Mouse (Mus musculus): ENCODE measurements at regions not wholly inside any gene's neighbourhood (a gene's known extent, or its start where the extent isn't known, plus 50 kb on each side); places are given as distances from the start of the nearest gene placed in this dataset.

GRCm38 (mm10) chr13:46069571-46069970 is 104.8 kb upstream of the Atxn1 start:
- Histone ChIP-seq H3K9me3 (ENCODE audit: low read length) (no peaks in the 10 kb centered on the region), H3K27me3 (ENCODE audit: insufficient read depth, low read length) (no peaks in the 10 kb centered on the region), H3K27ac (no peak overlapping the region), H3K9ac (replicated peaks; ENCODE audit: low read length) (no peak overlapping the region), H3K36me3 (ENCODE audit: insufficient read depth, low read length) (no peaks in the 10 kb centered on the region), H3K4me1 (ENCODE audit: insufficient read depth, low read length) (no peaks in the 10 kb centered on the region), H3K4me2 (ENCODE audit: low read depth, low read length) (no peak overlapping the region), H3K4me3 (ENCODE audit: low read length) (no peak overlapping the region)
- no peak for DNase-seq (ENCODE audit: low spot score)
- 60% methylated on average over 3 of the region's 3 CpGs for WGBS
- TF ChIP-seq CTCF (IDR thresholded peaks at IDR 0.05; ENCODE audit: low read depth), result no peak
- ATAC-seq, result no peak

DNA sequence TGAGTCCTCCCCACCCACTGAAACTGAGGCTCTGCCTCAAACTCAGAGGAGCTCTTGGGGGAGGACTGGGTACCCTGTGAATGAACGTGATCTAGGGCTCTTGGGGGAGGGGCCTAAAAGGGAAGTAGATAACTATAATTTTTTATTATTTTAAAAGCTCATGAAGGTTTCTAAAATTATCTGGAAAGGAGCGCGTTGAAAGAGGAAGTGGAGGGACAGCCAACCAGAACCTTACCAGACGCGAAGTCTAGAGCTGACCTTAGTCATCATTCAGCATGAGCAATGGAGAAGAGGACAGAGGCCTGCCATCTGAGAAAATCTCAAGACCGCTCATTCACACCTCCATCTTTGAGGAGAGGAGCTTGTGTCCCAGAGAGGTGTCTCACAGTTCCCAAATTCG is 98.0 kb upstream of the Atxn1 start:
- no peak overlapping the region for H3K4me3 ChIP-seq (ENCODE audit: low read length)
- no peaks in the 10 kb centered on the region for H3K27me3 ChIP-seq (ENCODE audit: insufficient read depth, low read length)
- no peak for TF ChIP-seq CTCF (IDR thresholded peaks at IDR 0.05; ENCODE audit: low read depth)
- no peak for ATAC-seq
- no peak overlapping the region for H3K27ac ChIP-seq
- H3K4me1 ChIP-seq (ENCODE audit: insufficient read depth, low read length), result no peaks in the 10 kb centered on the region
- no peak overlapping the region for H3K9ac ChIP-seq (replicated peaks; ENCODE audit: low read length)
- 97% methylated on average over 7 of the region's 7 CpGs for whole genome bisulfite sequencing
- H3K36me3 ChIP-seq (ENCODE audit: insufficient read depth, low read length), result no peaks in the 10 kb centered on the region
- no peak overlapping the region for H3K4me2 ChIP-seq (ENCODE audit: low read depth, low read length)
- DNase-seq (ENCODE audit: low spot score), result no peak
- H3K9me3 ChIP-seq (ENCODE audit: low read length), result no peaks in the 10 kb centered on the region

- TF ChIP-seq CTCF (IDR thresholded peaks at IDR 0.05; ENCODE audit: low read depth), result no peak
- Histone ChIP-seq H3K4me3 (ENCODE audit: low read length) (no peak overlapping the region), H3K36me3 (ENCODE audit: insufficient read depth, low read length) (no peaks in the 10 kb centered on the region), H3K9me3 (ENCODE audit: low read length) (no peaks in the 10 kb centered on the region), H3K4me1 (ENCODE audit: insufficient read depth, low read length) (no peaks in the 10 kb centered on the region), H3K27ac (no peak overlapping the region), H3K4me2 (ENCODE audit: low read depth, low read length) (no peak overlapping the region), H3K27me3 (ENCODE audit: insufficient read depth, low read length) (no peaks in the 10 kb centered on the region), H3K9ac (replicated peaks; ENCODE audit: low read length) (no peak overlapping the region)
- no peak for DNase-seq (ENCODE audit: low spot score)
- WGBS, result 70% methylated on average over 14 of the region's 14 CpGs
- ATAC-seq, result no peak
These were observed 95.1 kb upstream of the Atxn1 start for GRCm38 (mm10) chr13:46059870-46060269.

- 62% methylated on average over 7 of the region's 7 CpGs for WGBS
- ATAC-seq, result no peak
- DNase-seq (ENCODE audit: low spot score), result no peak
- H3K27me3 ChIP-seq (ENCODE audit: insufficient read depth, low read length), result no peaks in the 10 kb centered on the region
- H3K9ac ChIP-seq (replicated peaks; ENCODE audit: low read length), result no peak overlapping the region
- H3K4me1 ChIP-seq (ENCODE audit: insufficient read depth, low read length), result no peaks in the 10 kb centered on the region
- H3K4me3 ChIP-seq (ENCODE audit: low read length), result no peak overlapping the region
- TF ChIP-seq CTCF (IDR thresholded peaks at IDR 0.05; ENCODE audit: low read depth), result no peak
- H3K36me3 ChIP-seq (ENCODE audit: insufficient read depth, low read length), result no peaks in the 10 kb centered on the region
- H3K27ac ChIP-seq, result no peak overlapping the region
- H3K4me2 ChIP-seq (ENCODE audit: low read depth, low read length), result no peak overlapping the region
- H3K9me3 ChIP-seq (ENCODE audit: low read length), result no peaks in the 10 kb centered on the region
These were observed 94.1 kb upstream of the Atxn1 start for GRCm38 (mm10) chr13:46058862-46059261.

DNA sequence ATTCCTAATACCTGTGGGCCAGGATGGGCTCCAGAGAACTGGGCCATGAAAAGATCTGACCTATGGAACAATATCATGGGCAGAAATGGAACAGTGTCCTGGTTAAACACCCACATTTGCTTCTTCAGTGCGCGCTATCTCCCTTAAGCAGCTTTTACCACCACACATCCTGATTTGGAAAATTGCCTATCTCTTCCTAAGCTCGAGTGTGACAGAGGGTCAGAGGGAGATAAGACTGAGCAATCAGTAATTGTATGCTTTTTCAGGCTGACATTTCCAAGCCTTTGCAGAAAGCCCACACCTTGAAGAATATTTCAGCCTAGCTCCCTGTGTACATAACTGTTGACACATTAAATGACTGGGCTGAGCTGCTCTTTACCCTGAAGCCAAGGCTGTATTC is 93.5 kb upstream of the Atxn1 start:
- WGBS, result 84% methylated on average over 3 of the region's 3 CpGs
- H3K4me3 ChIP-seq (ENCODE audit: low read length), result no peak overlapping the region
- no peaks in the 10 kb centered on the region for H3K4me1 ChIP-seq (ENCODE audit: insufficient read depth, low read length)
- TF ChIP-seq CTCF (IDR thresholded peaks at IDR 0.05; ENCODE audit: low read depth), result no peak
- ATAC-seq (no peak), DNase-seq (ENCODE audit: low spot score) (no peak)
- H3K27ac ChIP-seq, result no peak overlapping the region
- H3K36me3 ChIP-seq (ENCODE audit: insufficient read depth, low read length), result no peaks in the 10 kb centered on the region
- H3K27me3 ChIP-seq (ENCODE audit: insufficient read depth, low read length), result no peaks in the 10 kb centered on the region
- no peak overlapping the region for H3K4me2 ChIP-seq (ENCODE audit: low read depth, low read length)
- H3K9me3 ChIP-seq (ENCODE audit: low read length), result no peaks in the 10 kb centered on the region
- no peak overlapping the region for H3K9ac ChIP-seq (replicated peaks; ENCODE audit: low read length)

DNA sequence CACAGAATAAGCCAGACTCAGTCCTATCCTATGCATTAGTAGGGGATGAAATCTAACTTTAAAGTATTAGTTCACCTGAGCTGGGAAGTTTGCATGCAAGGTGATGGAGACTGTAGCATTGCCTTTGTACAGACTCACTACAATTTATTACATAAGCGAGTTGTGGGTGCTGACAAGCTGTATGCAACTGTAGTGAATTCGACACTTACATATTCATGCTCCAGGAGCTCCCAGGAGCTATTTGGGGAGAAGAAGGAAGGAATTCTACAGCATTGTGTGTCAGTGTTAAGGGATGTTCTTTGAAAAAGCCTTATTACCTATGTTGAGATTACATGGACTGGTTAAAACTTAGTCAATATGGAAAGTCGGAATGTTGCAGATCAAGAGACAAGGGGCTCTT is 90.6 kb upstream of the Atxn1 start:
- TF ChIP-seq CTCF (IDR thresholded peaks at IDR 0.05; ENCODE audit: low read depth), result no peak
- ATAC-seq (no peak), DNase-seq (ENCODE audit: low spot score) (no peak)
- no peaks in the 10 kb centered on the region for H3K36me3 ChIP-seq (ENCODE audit: insufficient read depth, low read length)
- no peaks in the 10 kb centered on the region for H3K9me3 ChIP-seq (ENCODE audit: low read length)
- H3K9ac ChIP-seq (replicated peaks; ENCODE audit: low read length), result no peak overlapping the region
- no peak overlapping the region for H3K4me2 ChIP-seq (ENCODE audit: low read depth, low read length)
- H3K4me1 ChIP-seq (ENCODE audit: insufficient read depth, low read length), result no peaks in the 10 kb centered on the region
- no peaks in the 10 kb centered on the region for H3K27me3 ChIP-seq (ENCODE audit: insufficient read depth, low read length)
- H3K4me3 ChIP-seq (ENCODE audit: low read length), result no peak overlapping the region
- WGBS, result 87% methylated on average over 3 of the region's 3 CpGs
- H3K27ac ChIP-seq, result no peak overlapping the region

- H3K4me1 ChIP-seq (ENCODE audit: insufficient read depth, low read length), result peaks cover 21% of the 10 kb centered on the region
- no peak for TF ChIP-seq CTCF (IDR thresholded peaks at IDR 0.05; ENCODE audit: low read depth)
- H3K9me3 ChIP-seq (ENCODE audit: low read length), result no peaks in the 10 kb centered on the region
- DNase-seq (ENCODE audit: low spot score) (no peak), ATAC-seq (peak; percentile 39; the same call in 1 of the 2 replicates)
- H3K4me3 ChIP-seq (ENCODE audit: low read length), result no peak overlapping the region
- H3K36me3 ChIP-seq (ENCODE audit: insufficient read depth, low read length), result no peaks in the 10 kb centered on the region
- WGBS, result 71% methylated on average over 12 of the region's 12 CpGs
- no peak overlapping the region for H3K9ac ChIP-seq (replicated peaks; ENCODE audit: low read length)
- no peak overlapping the region for H3K4me2 ChIP-seq (ENCODE audit: low read depth, low read length)
- no peaks in the 10 kb centered on the region for H3K27me3 ChIP-seq (ENCODE audit: insufficient read depth, low read length)
- no peak overlapping the region for H3K27ac ChIP-seq
These were observed 78.8 kb upstream of the Atxn1 start for GRCm38 (mm10) chr13:46043568-46043967.
